Mouse (Mus musculus) megakaryocyte, embryonic 14.5 days (primary cell): ENCODE results near the gene Map2k5.

ENCODE experiments used
- FLI1 ChIP-seq: IDR thresholded peaks from 2 replicates; pipeline ENCODE4 v1.6.1; 2012; ENCODE audit warnings: low read length, inconsistent platforms, mixed read lengths
- GATA1 ChIP-seq: IDR thresholded peaks from 3 replicates; pipeline ENCODE4 v1.6.1; 2012; ENCODE audit warnings: mixed read lengths, low read length, inconsistent platforms, borderline replicate concordance

GRCm38 (mm10) chr9:63246568-63247169 lies 131.0 kb downstream of the Map2k5 start:
- no peak for TF ChIP-seq GATA1
- no peak for TF ChIP-seq FLI1
